Mouse (Mus musculus) frontal cortex, postnatal 36 days (tissue): ENCODE results near the gene Dnah12.
"Not testable (repeated sequence)": the region's sequence is repeated elsewhere in the genome, so short reads cannot be mapped to it uniquely, and the experiment has no call there.

ENCODE experiments used
- DNase-seq, 2 experiments: peaks; one replicate each; pipeline ENCODE4 v3.0.0; 2022; ENCODE audit warnings: low spot score in 2 of 2

Dnah12 gene

DNA sequence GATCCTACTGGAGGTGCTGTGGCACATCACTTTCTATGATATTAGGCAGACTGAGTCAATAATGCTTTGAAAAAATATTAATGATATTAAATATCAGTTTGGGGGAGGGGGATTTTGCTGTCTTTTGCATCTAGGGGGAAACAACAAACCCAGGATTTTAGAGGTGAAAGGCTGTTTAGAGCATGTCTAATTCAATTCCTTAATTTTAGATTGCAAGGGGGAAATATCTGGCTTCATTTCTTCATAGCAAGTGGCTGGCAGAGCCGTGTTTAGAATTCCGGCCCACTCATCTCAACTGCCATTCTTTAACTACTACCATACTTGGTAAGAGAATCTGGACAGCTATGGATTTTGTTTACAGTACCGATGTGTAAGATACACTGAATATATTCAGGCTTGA lies at the start of gene Dnah12:
Gene Dnah12, plus strand, starts transcription at position 301 of the 400 bp plus-strand sequence.
- no peak for DNase-seq

DNA sequence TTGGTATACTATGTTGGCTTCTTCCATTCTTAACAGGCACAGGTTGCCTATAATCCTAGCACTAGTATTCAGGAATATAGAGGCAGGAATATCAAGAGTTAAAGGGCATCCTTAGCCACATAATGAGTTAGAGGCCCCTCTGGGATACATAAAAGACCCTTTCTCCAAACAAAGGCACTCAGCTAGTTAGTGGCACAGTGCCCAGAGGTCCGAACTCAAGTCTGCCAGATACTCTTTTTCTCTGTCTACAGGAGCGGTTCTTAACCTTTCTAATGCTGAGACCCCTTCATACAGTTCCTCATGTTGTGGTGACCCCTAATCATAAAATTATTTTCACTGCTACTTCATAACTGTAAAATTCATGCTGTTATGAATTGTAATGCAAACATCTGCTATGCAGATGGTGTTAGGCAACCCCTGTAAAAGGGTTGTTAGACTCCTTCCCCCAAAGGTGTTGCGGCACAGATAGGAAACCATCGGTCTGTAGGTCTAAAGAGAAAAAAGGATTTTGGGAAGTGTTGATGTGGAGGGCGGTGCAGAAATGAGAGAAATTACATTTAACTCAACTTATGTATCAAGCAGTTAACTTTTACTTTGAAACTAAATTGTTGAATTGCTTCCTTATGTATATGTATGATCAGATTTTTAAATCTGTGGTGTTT lies 47.0 kb upstream of the Dnah12 start:
- no peak for DNase-seq

DNA sequence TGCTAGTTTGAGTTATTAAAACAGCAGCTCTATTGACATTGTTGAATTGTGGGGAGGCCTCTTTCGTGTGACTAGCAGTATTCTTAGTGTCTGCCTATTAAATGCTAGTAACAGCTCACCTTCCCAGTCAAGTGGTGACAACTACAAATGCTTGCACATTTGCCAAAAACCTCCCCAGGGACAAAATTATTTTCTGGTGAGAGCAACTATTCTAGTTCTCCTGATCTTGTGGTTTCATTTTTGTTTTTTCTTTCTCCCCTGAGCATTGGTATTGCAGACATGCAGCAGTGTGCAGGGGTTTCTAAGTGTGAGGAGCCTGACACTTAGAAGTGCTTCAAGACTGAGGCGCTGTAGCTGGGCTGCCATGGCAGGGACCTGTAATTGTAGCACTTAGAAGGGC lies 45.3 kb upstream of the Dnah12 start:
- no peak for DNase-seq

GRCm38 (mm10) chr14:26651901-26652300 lies 41.2 kb upstream of the Dnah12 start:
- DNase-seq, result no peak

DNA sequence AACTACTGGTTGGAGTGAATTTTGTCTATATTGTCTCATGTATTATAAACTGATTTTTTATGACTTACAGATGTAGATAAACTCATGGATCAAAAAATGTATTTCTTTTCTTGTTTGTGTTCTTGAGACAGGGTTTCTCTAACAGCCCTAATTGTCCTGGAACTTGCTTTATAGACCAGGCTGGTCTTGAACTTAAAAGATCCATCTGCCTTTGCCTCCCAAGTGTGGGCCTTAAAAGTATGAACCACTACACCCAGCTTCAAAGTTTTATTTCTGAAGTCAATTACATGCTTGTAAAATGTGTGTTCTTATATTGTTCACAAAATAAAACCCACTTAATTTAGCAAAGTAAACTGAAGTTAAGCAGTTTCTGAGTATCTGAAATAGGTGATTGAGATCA lies 34.9 kb upstream of the Dnah12 start:
- no peak for DNase-seq

- no peak for DNase-seq
These were observed 32.8 kb upstream of the Dnah12 start for GRCm38 (mm10) chr14:26660233-26660632.

GRCm38 (mm10) chr14:26662016-26662415 lies 31.1 kb upstream of the Dnah12 start:
- no peak for DNase-seq

DNA sequence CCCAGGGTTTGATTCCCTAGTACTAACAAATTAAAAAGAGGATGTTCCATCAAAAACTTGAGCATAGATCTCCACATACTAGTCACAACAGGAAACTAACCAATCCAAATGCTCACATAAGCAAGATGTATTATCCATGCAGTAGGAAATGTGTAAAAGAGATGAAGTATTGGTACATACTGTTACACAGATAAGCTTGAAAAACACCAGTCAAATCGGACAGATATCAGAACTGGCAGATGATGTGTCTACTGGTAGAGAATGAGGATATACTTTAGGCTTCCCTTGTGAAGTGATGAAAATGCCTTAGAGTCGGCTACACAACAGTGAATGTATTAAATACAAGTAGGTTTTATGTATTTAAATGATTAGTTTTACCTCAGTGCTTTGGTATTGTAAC lies 30.6 kb upstream of the Dnah12 start:
- no peak for DNase-seq

DNA sequence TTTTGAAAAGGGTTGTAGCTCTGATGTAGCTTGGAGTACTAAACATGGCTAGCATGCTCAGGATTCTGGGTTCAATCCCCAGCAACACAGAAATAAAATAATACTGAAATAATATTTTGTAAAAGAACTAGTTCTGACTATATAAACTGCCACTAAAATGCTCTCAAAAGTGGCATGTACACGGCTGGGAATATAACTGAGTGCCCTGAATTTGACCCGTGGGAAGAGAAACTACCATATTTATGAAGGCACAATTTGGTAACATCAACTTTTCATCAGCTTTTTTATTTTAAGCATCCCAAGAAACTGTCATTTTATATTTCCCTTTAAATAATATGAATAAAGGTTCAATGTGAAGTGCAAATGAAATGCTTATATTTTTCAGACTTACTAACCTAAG lies 29.2 kb upstream of the Dnah12 start:
- DNase-seq, result no peak

GRCm38 (mm10) chr14:26667991-26668370 lies 25.1 kb upstream of the Dnah12 start:
- no peak for DNase-seq

DNA sequence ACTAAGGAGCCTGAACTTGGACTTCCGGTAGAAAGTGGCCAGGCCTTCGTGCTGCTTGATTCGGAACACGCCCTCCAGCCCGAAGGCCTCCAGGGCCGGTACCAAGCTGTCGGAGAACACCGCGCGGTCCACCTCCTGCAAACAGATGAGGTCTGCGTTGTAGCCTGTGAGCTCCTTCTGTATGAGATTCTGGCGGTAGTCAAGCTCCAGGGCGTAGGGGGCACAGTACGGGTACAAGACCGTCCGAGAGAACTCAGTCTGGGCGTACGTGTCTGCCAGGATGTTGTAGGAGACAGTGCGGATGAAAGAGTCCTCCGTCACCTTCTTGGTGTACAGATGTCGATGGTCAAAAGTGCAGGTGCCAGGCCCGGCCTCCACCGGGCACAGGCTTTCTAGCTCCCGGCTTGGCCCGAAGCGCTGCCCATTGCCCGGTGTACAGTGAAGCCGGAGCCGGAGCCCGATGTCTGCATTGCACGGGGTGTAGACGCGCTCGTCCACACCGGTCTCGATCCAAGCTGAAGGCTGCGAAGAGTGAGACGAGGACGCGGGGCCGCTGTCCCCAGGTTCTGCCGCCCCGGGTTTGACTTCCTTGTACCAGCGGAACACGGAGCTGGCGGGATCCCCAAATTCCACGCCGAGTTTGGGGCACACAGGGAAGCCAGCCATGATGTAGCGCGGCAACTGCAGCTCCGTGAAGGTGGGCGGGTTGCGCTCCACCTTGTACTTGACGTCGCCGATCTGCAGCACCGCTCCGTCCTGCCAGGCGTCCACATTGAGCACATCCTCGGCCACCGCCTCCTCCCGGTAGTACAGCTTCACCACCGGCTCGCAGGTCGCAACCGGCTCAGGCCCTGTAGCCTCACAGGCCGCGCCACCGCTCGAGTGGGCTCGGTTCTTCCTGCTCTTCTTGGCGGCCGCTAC lies 24.4 kb upstream of the Dnah12 start:
- peak; percentile 46 to 66 for DNase-seq

DNA sequence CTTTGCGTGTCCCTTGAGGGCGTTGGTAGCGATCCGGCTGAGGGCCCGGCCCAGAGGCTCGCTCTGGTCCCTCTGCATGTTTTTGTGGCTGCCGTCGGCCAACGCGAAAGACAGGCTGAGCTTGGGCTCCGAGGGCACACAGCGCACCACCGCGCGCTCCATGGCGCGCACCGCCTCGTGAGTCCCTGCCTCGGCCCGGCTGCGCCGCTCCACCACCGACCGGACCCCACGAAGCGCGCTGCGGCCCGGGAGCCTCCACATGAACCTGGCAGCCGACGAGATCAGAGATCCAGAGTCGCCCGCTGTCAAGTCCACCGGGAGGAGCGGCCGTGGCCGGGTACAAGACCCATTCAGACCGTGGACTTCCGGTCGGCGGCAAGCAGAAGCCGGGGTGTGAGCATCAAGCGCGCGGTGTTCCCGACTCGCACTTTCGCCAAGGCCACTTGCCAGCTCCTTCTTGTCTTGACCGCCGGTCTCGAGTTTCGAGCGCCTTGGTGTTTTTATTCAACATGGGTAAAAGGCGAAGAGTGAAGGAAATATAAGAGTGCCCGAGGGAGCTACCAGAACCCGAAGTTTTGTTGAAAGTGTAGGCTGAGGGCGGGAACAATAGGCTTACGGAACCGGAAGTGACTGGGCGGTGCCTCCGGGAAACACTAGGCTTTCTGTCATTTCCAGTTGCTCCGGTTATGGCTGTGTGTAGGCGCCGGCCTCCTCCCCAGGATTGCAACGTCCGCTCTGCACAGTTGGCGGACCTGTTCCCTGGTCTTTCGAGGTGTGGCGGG lies 23.6 kb upstream of the Dnah12 start, which contains the start of gene Pde12:
Gene Pde12, minus strand, starts transcription at position 592 of the 782 bp plus-strand sequence.
- peak; percentile 93 to 94 for DNase-seq

DNA sequence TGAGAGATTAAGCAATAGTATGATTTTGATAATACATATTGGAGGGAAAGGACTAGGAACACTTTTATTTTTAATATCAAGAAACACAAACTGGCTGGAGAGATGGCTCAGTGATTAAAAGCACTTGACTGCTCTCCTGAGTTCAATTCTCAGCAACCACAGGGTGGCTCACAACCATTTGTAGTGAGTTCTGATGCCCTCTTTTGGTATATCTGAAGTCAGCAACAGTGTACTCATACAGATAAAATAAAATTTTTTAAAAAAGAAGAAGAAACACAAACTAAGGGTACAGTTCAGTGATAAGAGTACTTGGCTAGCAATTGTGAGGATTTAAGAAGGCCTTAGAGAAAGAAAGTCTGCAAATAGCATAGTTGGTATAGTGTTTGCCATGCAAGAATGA lies 22.1 kb upstream of the Dnah12 start:
- no peak for DNase-seq

- not testable (repeated sequence) for DNase-seq
These were observed 21.0 kb upstream of the Dnah12 start for GRCm38 (mm10) chr14:26671870-26672615.

- DNase-seq, result not testable (repeated sequence)
These were observed 18.5 kb upstream of the Dnah12 start for GRCm38 (mm10) chr14:26674476-26675169.

GRCm38 (mm10) chr14:26675371-26675770 lies 17.7 kb upstream of the Dnah12 start:
- DNase-seq, result no peak

DNA sequence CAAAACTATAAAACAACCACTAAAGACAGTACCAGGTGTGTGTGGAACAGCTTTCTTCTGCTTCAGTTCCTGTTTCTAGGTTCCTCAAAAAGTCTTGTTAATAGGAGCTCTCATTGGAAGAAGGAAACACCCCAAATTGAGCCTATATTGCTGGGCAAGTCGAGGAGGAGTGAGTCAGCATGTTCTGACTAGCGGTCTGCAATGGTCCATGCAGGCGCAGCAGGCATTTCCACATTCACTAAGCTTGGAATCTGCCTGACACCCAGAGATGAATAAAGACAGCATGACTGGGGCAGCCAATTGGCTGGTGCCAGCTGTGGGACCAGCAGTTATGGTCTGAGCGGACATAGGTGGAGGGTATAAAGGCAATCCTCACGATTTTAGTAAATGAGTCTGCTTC lies 17.3 kb upstream of the Dnah12 start:
- no peak for DNase-seq

DNA sequence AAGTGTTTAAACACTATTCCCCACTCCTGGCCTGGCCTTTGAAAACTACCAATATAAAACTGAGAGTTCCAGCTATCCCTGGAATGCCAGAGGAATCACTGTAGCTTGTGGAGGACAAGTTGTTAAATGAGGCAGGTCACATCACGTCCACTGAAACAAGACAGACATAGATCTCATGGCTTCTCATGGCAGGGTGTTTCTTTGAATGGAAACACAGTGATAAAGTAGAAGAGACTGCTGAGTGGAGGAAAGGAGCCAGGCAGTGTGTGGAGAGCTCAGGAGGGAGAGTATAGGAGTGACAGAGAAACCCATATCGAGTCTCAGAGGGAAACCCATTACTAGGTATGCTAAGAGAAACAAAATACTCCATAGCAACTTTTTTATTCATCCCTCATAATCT lies 2.3 kb upstream of the Dnah12 start:
- no peak for DNase-seq

GRCm38 (mm10) chr14:26691363-26691762 lies 1.7 kb upstream of the Dnah12 start:
- no peak for DNase-seq

GRCm38 (mm10) chr14:26697912-26698311 lies 4.8 kb downstream of the Dnah12 start:
- DNase-seq, result no peak

DNA sequence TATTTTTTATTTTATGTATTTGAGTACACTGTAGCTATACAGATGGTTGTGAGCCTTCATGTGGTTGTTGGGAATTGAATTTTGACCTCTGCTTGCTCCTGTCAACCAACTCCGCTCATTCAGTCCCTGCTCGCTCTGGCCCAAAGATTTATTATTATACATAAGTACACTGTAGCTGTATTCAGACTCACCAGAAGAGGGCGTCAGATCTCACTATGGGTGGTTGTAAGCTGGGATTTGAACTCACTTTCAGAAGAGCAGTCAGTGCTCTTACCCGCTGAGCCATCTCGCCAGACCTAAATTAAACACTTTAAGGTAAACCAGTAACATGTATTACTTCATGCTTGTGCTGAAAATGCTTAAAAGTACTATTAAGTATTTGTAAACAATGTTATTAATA lies 12.2 kb downstream of the Dnah12 start:
- DNase-seq, result not testable (repeated sequence)
